Mouse (Mus musculus) left cerebral cortex, postnatal 14 days (tissue): ENCODE data around the gene Bglap. TPM values are rescaled to one million over a fixed set of nuclear protein-coding genes. Genes with fewer than 3 reads are reported as not detected.
A peak's percentile ranks its signal among the peaks of the same experiment; 100 is the strongest.
"Not testable (repeated sequence)": the region's sequence is repeated elsewhere in the genome, so short reads cannot be mapped to it uniquely, and the experiment has no call there.

Source experiments
- DNase-seq, 2 experiments: peaks; one replicate each; pipeline ENCODE4 v3.0.0; 2021 to 2022; ENCODE audit warnings: low spot score in 2 of 2, mixed read lengths in 1 of 2
- intact Hi-C: fragments of 180-260 bp; cut with DNase I; formaldehyde crosslinking; loops from one replicate; pipeline ENCODE4 v1.15.1; 2025
- total RNA-seq, 2 experiments: library from RNA; stranded (reverse); gene quantifications; 2 replicates each; pipeline ENCODE4 v1.2.3; 2021

Bglap gene
- total RNA-seq, 2 experiments from 2014 or later, result 1.5 to 1.8 TPM

- DNase-seq, result no peak
- intact Hi-C loops, result no loop called here
These were observed 14.4 kb upstream of the Bglap start for GRCm38 (mm10) chr3:88398666-88399065.

GRCm38 (mm10) chr3:88395742-88396141 is 11.5 kb upstream of the Bglap start:
- intact Hi-C loops, result no loop called here
- DNase-seq, result no peak

GRCm38 (mm10) chr3:88395288-88395687 is 11.0 kb upstream of the Bglap start:
- DNase-seq, result no peak
- intact Hi-C loops, result no loop called here

- no peak for DNase-seq
- intact Hi-C loops, result no loop called here
These were observed 9.6 kb upstream of the Bglap start for GRCm38 (mm10) chr3:88393776-88394375.

GRCm38 (mm10) chr3:88382383-88382782 is 1.9 kb downstream of the Bglap start:
- DNase-seq, intact Hi-C loops: not testable (repeated sequence)

GRCm38 (mm10) chr3:88381389-88382315 is 2.6 kb downstream of the Bglap start:
- peak in 1 of 2 experiments; percentile 34 for DNase-seq
- intact Hi-C loops, result not testable (repeated sequence)

- intact Hi-C loops, DNase-seq: not testable (repeated sequence)
These were observed 5.7 kb downstream of the Bglap start, which contains the start of gene Bglap2 for GRCm38 (mm10) chr3:88378599-88378998. Gene Bglap2, minus strand, starts transcription at chr3:88378699.

GRCm38 (mm10) chr3:88376644-88377043 is 7.6 kb downstream of the Bglap start:
- DNase-seq, intact Hi-C loops: not testable (repeated sequence)

- intact Hi-C loops, result not testable (repeated sequence)
- peak in 1 of 2 experiments; percentile 30 for DNase-seq
These were observed 8.3 kb downstream of the Bglap start for GRCm38 (mm10) chr3:88375750-88376626.

GRCm38 (mm10) chr3:88372643-88373042 is 11.6 kb downstream of the Bglap start, which contains the start of gene Bglap3:
Gene Bglap3, minus strand, starts transcription at chr3:88372743.
- intact Hi-C loops, DNase-seq: not testable (repeated sequence)

GRCm38 (mm10) chr3:88368511-88368910 is 15.8 kb downstream of the Bglap start:
- DNase-seq, intact Hi-C loops: not testable (repeated sequence)

GRCm38 (mm10) chr3:88367517-88367916 is 16.7 kb downstream of the Bglap start:
- intact Hi-C loops, DNase-seq: not testable (repeated sequence)

GRCm38 (mm10) chr3:88366830-88367428 is 17.3 kb downstream of the Bglap start:
- DNase-seq, result peak; percentile 70 to 74
- intact Hi-C loops, result not testable (repeated sequence)

- intact Hi-C loops, result no loop called here
- DNase-seq, result no peak
These were observed 18.4 kb downstream of the Bglap start for GRCm38 (mm10) chr3:88365705-88366361.

GRCm38 (mm10) chr3:88364337-88364736 is 19.9 kb downstream of the Bglap start, which contains the start of gene Paqr6:
Gene Paqr6, plus strand, starts transcription at chr3:88364584.
- intact Hi-C loops, result no loop called here
- no peak for DNase-seq

GRCm38 (mm10) chr3:88363700-88364099 is 20.6 kb downstream of the Bglap start:
- DNase-seq, result peak in 1 of 2 experiments; percentile 39

GRCm38 (mm10) chr3:88361612-88362313 is 22.5 kb downstream of the Bglap start:
- intact Hi-C loops, result no loop called here
- DNase-seq, result no peak

More at GRCm38 (mm10) chr3:88363700-88364099, 20.6 kb downstream of the Bglap start:
- intact Hi-C loops, result no loop called here

GRCm38 (mm10) chr3:88361096-88361495 is 23.2 kb downstream of the Bglap start:
- intact Hi-C loops, result no loop called here
- no peak for DNase-seq
